Mouse (Mus musculus): Measurements from ENCODE around the gene Tgoln1. TPM values are rescaled to one million over a fixed set of nuclear protein-coding genes. Genes with fewer than 3 reads are reported as not detected.

Gene Tgoln1
- polyA plus RNA-seq, 1 experiment from 2014 or later: 23.2 TPM

DNA sequence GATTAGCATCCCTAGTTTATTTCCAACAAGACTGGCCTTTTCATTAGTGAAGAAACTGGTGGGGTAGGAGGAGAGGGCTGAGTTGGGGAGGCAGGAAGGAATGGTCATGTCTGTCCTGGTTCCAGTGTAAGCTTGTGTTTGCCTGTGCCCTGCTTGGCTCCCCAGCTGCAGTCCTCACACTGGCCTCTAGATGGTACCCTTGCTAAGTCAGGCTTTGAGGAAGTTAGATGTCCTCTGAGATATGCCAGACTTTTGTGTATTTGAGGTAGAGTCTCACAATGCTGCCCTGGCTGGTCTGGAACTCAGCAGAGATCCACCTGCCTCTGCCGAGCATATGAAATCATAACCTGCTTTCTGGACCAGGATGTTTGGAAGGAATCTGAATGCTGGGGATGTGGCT, 15.1 kb downstream of the Tgoln1 start:
- ATAC-seq (0 out of 2 replicates have a peak, but pooled peaks have one; percentile 18), DNase-seq (peak; percentile 87)
- 38% methylated on average over 1 of the region's 1 CpGs for WGBS (ENCODE audit: insufficient replicate concordance)
- Histone ChIP-seq H3K9me3 (ENCODE audit: low read length) (no peaks in the 10 kb centered on the region), H3K27me3 (ENCODE audit: insufficient read depth, low read length) (no peaks in the 10 kb centered on the region), H3K27ac (ENCODE audit: low read depth) (no peak overlapping the region), H3K4me1 (ENCODE audit: insufficient read depth) (peaks cover 20% of the 10 kb centered on the region), H3K4me3 (ENCODE audit: low read depth, low read length) (no peak overlapping the region), H3K4me2 (ENCODE audit: low read depth, low read length) (no peak overlapping the region), H3K36me3 (replicated peaks; ENCODE audit: insufficient read depth, low read length) (peaks cover 27% of the 10 kb centered on the region), H3K9ac (replicated peaks) (no peak overlapping the region)
- TF ChIP-seq EP300 (IDR thresholded peaks at IDR 0.05; ENCODE audit: low read depth) (no peak), CTCF (IDR thresholded peaks at IDR 0.05; ENCODE audit: low read depth) (peak; percentile 93)

DNA sequence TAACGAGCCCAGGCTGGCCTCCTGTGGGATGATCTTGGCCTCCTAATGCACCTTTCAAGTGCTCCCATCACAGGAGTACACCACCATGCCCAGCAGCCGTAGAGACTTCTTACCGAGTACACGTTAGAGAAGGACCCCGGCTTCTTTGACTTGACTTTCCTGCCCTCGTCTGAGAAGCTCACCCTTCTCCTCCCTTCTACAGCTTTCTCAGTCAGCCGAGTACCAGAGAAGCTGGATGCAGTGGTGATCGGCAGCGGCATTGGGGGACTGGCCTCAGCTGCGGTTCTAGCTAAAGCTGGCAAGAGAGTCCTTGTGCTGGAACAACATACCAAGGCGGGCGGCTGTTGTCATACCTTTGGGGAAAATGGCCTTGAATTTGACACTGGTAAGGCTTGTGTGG, 16.0 kb downstream of the Tgoln1 start:
- Histone ChIP-seq H3K4me2 (ENCODE audit: low read depth, low read length) (no peak overlapping the region), H3K4me3 (ENCODE audit: low read depth, low read length) (no peak overlapping the region), H3K36me3 (replicated peaks; ENCODE audit: insufficient read depth, low read length) (peaks cover 18% of the 10 kb centered on the region), H3K9ac (replicated peaks) (no peak overlapping the region), H3K4me1 (ENCODE audit: insufficient read depth) (peaks cover 20% of the 10 kb centered on the region), H3K9me3 (ENCODE audit: low read length) (no peaks in the 10 kb centered on the region), H3K27ac (ENCODE audit: low read depth) (no peak overlapping the region), H3K27me3 (ENCODE audit: insufficient read depth, low read length) (no peaks in the 10 kb centered on the region)
- 81% methylated on average over 12 of the region's 12 CpGs for WGBS (ENCODE audit: insufficient replicate concordance)
- ATAC-seq (no peak), DNase-seq (no peak)
- TF ChIP-seq CTCF (IDR thresholded peaks at IDR 0.05; ENCODE audit: low read depth) (no peak), EP300 (IDR thresholded peaks at IDR 0.05; ENCODE audit: low read depth) (no peak)

DNA sequence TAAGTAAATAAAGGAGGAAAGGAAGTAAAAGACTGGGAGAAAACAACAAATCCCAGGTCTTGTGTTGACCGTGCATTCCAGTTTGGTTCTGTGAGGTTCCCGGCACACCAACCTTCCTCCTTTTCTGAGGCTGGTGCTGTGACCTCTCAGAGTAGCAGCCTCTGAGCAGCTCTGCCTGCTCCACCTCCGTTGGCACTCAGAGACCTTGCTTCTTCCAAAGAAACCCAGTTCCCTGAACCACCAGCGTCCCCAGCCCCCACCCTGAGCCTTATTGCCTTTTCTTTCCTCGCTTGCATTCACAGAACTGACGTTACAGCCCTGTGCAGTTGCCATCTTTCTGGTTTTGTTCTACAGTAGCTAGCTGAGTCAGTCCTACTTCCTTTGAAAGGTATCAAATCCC, 16.6 kb downstream of the Tgoln1 start:
- TF ChIP-seq CTCF (IDR thresholded peaks at IDR 0.05; ENCODE audit: low read depth) (no peak), EP300 (IDR thresholded peaks at IDR 0.05; ENCODE audit: low read depth) (no peak)
- ATAC-seq: no peak
- peaks cover 17% of the 10 kb centered on the region for H3K36me3 ChIP-seq (replicated peaks; ENCODE audit: insufficient read depth, low read length)
- H3K4me2 ChIP-seq (ENCODE audit: low read depth, low read length): no peak overlapping the region
- H3K4me3 ChIP-seq (ENCODE audit: low read depth, low read length): no peak overlapping the region
- H3K27ac ChIP-seq (ENCODE audit: low read depth): no peak overlapping the region
- H3K9me3 ChIP-seq (ENCODE audit: low read length): no peaks in the 10 kb centered on the region
- H3K9ac ChIP-seq (replicated peaks): no peak overlapping the region
- no peaks in the 10 kb centered on the region for H3K27me3 ChIP-seq (ENCODE audit: insufficient read depth, low read length)
- 80% methylated on average over 6 of the region's 6 CpGs for WGBS (ENCODE audit: insufficient replicate concordance)
- DNase-seq: no peak
- H3K4me1 ChIP-seq (ENCODE audit: insufficient read depth): peaks cover 20% of the 10 kb centered on the region

DNA sequence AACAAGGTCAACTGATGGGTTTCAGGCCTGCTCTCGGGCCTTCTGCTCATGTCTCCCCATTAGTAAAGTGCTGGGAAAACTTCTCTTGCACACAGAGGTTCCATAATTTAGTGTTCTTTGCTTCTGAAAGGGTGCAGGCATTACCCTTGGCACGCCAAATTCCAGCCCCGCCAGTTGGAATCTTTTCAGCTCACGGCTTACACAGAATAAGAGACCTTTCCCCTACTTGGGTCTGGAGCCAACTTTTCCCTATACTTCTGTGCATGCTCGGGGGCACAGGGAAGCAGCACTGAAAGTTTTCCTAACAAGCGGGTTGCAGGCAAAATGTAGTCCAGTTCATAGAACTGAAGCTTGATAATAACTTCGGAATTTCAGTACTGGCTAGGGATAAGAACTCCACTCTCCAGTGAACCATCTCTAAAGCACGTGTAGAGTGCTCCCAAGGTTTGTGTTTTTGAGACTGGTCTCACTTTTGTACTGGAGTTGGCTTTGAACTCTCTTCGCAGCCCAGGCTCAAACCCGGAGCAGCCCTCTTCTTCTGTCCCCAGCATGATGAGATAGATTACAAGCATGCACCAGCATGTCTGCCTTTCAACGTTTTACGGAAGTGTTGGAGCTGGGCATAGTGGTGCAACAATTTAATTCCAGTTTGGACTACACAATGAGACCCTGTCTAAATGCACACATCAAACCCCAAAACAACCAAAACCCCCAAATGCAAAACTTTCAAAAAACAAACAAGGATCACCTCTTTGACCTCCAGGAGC, 17.8 kb downstream of the Tgoln1 start:
- peak; percentile 43 for DNase-seq

DNA sequence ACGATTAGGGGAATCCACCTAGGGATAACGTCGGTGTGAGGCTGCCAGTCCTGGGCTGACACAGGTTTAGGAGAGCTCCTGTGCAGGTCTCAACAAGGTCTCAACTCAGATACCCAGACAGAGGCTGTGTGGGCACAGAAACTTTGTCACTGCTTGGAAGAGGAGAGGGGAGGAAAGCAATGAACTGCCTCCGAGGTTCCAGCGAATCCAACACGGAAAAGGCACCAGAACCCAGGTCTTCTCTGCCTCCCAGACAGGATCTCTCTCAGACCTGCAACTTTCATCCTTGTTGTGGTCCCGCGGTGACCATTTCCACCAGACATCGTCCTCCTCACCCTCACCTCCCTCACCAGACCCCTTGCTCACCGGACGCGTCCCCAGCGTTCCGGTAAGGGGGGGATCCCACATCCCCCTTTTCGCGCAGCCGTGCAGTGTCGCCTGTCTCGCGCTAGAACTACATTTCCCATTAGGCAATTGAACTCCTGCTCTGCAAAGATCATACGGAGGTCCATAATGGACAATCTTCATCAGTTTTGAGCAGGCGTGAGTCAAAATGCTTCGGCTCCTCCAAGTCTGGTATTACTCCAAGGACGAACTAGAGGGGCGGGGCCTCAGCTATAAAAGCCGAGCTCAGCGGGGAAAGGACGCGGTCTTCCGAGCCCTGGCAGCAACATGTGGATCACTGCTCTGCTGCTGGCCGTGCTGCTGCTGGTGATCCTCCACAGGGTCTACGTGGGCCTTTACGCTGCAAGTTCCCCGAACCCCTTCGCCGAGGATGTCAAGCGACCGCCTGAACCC, 18.6 kb downstream of the Tgoln1 start, which contains the start of the genes Elmod3 and Retsat:
Gene Elmod3 (minus strand): TSS at position 458 of the 798 bp plus-strand sequence.
Gene Retsat (plus strand): TSS at position 520 of the 798 bp plus-strand sequence.
- TF ChIP-seq EP300 (IDR thresholded peaks at IDR 0.05; ENCODE audit: low read depth) (peak; percentile 69; the same call in 1 of the 2 replicates), CTCF (IDR thresholded peaks at IDR 0.05; ENCODE audit: low read depth) (no peak)
- H3K27ac ChIP-seq (ENCODE audit: low read depth): peak within 1 kb of the TSS; percentile 88
- H3K27me3 ChIP-seq (ENCODE audit: insufficient read depth, low read length): no peaks in the 10 kb centered on the region
- DNase-seq (peak; percentile 89), ATAC-seq (peak; percentile 90)
- H3K36me3 ChIP-seq (replicated peaks; ENCODE audit: insufficient read depth, low read length): peaks cover 5% of the 10 kb centered on the region; the same call in 1 of the 2 replicates
- peaks cover 20% of the 10 kb centered on the region for H3K4me1 ChIP-seq (ENCODE audit: insufficient read depth)
- peak within 1 kb of the TSS; percentile 83 for H3K4me2 ChIP-seq (ENCODE audit: low read depth, low read length)
- no peaks in the 10 kb centered on the region for H3K9me3 ChIP-seq (ENCODE audit: low read length)
- H3K4me3 ChIP-seq (ENCODE audit: low read depth, low read length): peak within 1 kb of the TSS; percentile 75
- H3K9ac ChIP-seq (replicated peaks): peak within 1 kb of the TSS; percentile 68
- under 1% methylated on average over 38 of the region's 38 CpGs for WGBS (ENCODE audit: insufficient replicate concordance)

More for the DNA sequence above, 17.8 kb downstream of the Tgoln1 start:
- WGBS (ENCODE audit: insufficient replicate concordance): 28% methylated on average over 12 of the region's 12 CpGs
- peak; percentile 49 for ATAC-seq
- Histone ChIP-seq H3K4me3 (ENCODE audit: low read depth, low read length) (peak overlapping the region; percentile 75), H3K4me1 (ENCODE audit: insufficient read depth) (peaks cover 20% of the 10 kb centered on the region), H3K9me3 (ENCODE audit: low read length) (no peaks in the 10 kb centered on the region), H3K9ac (replicated peaks) (peak overlapping the region; percentile 68), H3K27me3 (ENCODE audit: insufficient read depth, low read length) (no peaks in the 10 kb centered on the region), H3K36me3 (replicated peaks; ENCODE audit: insufficient read depth, low read length) (peaks cover 6% of the 10 kb centered on the region; the same call in 1 of the 2 replicates), H3K27ac (ENCODE audit: low read depth) (peak overlapping the region; percentile 88), H3K4me2 (ENCODE audit: low read depth, low read length) (peak overlapping the region; percentile 83)
- no peak for TF ChIP-seq CTCF (IDR thresholded peaks at IDR 0.05; ENCODE audit: low read depth)
- TF ChIP-seq EP300 (IDR thresholded peaks at IDR 0.05; ENCODE audit: low read depth): no peak

All from liver, postnatal 0 days (tissue).